16 mouse cellular contexts compared by ENCODE assay signal in genomic region chr2:12557736-12558135, GRCm38 (mm10).
A peak's percentile ranks its signal among the peaks of the same experiment; 100 is the strongest.
DNase-seq lines count a peak whose midpoint lies in the region.
"Had no signal": no experiment of that assay in that cellular context is flagged by ENCODE, and none has a peak within 500 bp of the region (broad histone marks: within the 10 kb centered on the region; RNA-seq: fewer than 3 reads in every experiment).

No protein-coding gene starts in this region.

- intact Hi-C loops in heart, postnatal 36 days (cut with DNase I), result no loop called here

- DNase-seq in retina, postnatal 1 day, result peak; percentile 5
- no peak for DNase-seq in retina, embryonic 14.5 days (ENCODE audit: low spot score)
- DNase-seq in ES-CJ7 (ENCODE audit: low read depth, low spot score), result peak; percentile 73
- DNase-seq in R1 (ENCODE audit: low read depth, low spot score), result peak; percentile 75
- DNase-seq in heart, postnatal 36 days, result no peak
- DNase-seq in right cerebral cortex, postnatal 10 days (ENCODE audit: low spot score in 2 of 2), result no peak
- DNase-seq in kidney, postnatal 14 days, result no peak
- DNase-seq: adrenal gland, adult 8-10 months; adrenal gland, postnatal 14 days; adrenal gland, postnatal 36 days; cerebellum, adult 11-12 months; cerebellum, adult 2 months; cerebellum, adult 9-10 months; cerebellum, postnatal 10 days; cerebellum, postnatal 25 days; forebrain, postnatal 0 days had no signal

Comparison
In these comparisons a context has a peak if more than half of its experiments do, and no peak if none do; other contexts are left out.
1. DNase-seq: peak in retina, postnatal 1 day (single experiment), ES-CJ7 (single experiment) and R1 (single experiment); none in retina, embryonic 14.5 days (single experiment), heart, postnatal 36 days (0 of 2), right cerebral cortex, postnatal 10 days (0 of 2) and kidney, postnatal 14 days (single experiment).